Mouse (Mus musculus) adrenal gland, postnatal 10 days (tissue): Measurements from ENCODE around the gene Spocd1. TPM values are rescaled to one million over a fixed set of nuclear protein-coding genes. Genes with fewer than 3 reads are reported as not detected.
A peak's percentile ranks its signal among the peaks of the same experiment; 100 is the strongest.

Experiments used
- DNase-seq: peaks from one replicate; pipeline ENCODE4 v3.0.0; 2021; ENCODE audit warnings: mixed read lengths
- total RNA-seq, 2 experiments: library from RNA; stranded (reverse); gene quantifications; 2 replicates each; pipeline ENCODE4 v1.2.3; 2021

Gene Spocd1
- total RNA-seq, 2 experiments from 2014 or later: 0.15 to 0.30 TPM

- no peak for DNase-seq
Observed at GRCm38 (mm10) chr4:129974285-129974684, 45.2 kb downstream of the Spocd1 start.

DNA sequence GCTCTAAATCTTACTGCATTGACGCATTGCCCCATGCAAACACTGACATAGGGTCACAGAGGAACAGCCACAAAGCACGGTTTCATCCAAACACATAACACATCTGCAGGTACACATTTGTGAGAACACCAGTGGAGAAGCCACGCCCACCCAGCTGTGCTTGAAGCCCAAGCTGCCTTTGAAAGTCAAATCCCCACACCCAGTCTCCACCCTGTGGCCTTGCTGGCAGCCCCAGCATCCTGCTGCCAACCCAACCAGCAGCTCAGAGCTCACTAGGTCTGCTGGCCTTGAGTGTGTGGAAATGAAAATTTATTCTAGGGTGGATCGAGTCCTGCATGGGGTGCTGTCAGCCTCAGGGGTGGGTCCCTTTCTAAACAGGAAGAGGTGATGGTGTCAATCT lies 48.2 kb downstream of the Spocd1 start:
- peak; percentile 67 for DNase-seq

- no peak for DNase-seq
Observed at GRCm38 (mm10) chr4:129978227-129978626, 49.2 kb downstream of the Spocd1 start.

- DNase-seq: no peak
Observed at GRCm38 (mm10) chr4:129978930-129979329, 49.9 kb downstream of the Spocd1 start.

GRCm38 (mm10) chr4:129981657-129982056 lies 52.6 kb downstream of the Spocd1 start:
- DNase-seq: no peak

DNA sequence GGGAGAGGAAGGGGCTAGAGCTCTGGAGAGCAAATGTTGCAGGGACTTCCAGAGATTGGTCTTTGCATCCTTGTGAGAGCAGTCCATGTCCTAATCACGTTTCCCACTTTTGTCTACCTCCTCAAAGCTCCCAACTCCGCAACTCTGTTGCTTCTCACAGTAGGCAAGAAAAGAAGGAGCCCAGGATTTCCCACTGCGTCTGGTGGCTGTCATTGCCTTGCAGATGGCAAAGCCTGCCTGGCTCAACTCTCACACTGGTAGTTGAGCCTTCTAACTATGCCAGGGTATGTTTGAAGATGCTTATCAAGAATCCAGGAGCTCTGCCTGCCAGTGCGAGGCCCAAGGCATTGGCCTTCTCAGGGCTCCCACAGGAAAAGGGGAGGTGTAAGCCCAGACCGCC lies 54.0 kb downstream of the Spocd1 start:
- no peak for DNase-seq

- DNase-seq: peak; percentile 86
Observed at GRCm38 (mm10) chr4:129983764-129984420, 54.8 kb downstream of the Spocd1 start.

- DNase-seq: peak; percentile 55
Observed at GRCm38 (mm10) chr4:129984421-129985061, 55.5 kb downstream of the Spocd1 start, which contains the start of gene Adgrb2. Gene Adgrb2, plus strand, starts transcription at chr4:129984870.

- DNase-seq: peak; percentile 46
Observed at GRCm38 (mm10) chr4:129985161-129985670, 56.2 kb downstream of the Spocd1 start.

DNA sequence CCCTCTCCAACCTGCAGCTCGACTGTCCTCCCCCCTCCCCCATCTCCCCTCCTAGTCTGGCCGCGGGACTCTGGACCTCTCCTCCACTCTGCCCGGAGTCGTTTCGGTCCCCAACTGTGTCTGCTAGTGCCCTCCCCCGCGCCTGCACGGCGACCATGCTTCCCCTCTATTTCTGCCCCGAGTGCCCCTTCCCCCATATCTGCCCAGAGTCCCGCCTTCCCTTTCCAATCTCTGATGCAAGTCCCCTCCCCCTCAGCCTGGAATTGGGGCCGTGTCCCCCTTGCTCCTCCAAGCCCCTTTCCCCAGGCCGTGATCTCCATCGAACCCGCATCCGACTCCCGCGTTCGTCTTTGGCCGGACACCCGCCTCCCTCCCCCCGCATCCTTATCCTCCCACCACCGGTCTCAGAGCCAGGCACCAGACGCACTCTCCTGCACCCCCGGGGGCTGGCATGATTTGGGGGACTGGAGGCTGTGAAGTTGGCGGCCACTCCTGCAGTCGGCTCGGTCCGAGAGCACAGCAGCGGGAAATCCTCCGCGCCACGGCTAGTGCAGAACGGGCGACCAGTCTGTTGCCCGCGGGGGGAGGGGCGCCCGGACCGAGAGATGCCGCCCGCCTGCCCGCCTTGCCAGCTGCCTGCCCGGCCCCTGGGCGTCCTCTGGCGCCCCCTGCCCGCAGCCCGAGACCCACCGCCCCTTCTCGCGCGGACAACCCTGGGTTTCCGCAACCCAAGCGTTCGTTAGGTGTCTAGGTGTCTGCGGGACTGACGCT lies 56.8 kb downstream of the Spocd1 start:
- DNase-seq: peak; percentile 83

DNA sequence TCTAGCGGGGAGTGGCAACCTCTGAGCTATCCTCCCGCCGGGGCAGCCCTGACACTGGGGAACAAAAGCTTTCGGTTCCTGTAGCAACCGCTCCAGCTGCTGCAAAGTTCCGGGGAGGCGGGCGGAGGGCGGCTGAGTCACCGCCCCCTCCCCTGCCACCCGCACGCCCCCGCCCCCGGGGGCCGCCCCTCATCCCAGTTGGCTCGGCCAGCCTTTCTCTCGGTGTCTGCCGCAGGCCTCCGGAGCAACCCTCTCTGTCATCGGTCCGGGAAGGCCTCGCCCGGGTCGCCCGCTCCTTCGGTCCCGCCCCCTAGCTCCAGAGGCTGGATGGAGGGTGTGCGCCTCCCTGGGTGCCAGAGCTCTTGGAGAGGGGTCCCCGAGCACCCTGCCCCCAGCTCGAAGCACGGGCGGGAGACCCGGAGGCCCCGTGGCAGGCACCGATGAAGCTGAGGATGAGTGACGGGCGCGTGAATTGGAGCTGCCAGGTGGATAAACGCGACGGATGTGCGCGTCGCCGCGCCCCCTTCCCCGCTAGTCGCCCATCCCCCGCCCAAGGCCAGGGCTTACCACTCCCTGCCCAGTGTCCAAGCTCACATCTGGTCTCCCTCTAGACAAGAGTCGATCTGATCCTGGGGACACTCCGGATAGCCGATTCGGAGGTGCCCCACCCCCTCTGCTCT lies 58.9 kb downstream of the Spocd1 start:
- peak; percentile 80 for DNase-seq

DNA sequence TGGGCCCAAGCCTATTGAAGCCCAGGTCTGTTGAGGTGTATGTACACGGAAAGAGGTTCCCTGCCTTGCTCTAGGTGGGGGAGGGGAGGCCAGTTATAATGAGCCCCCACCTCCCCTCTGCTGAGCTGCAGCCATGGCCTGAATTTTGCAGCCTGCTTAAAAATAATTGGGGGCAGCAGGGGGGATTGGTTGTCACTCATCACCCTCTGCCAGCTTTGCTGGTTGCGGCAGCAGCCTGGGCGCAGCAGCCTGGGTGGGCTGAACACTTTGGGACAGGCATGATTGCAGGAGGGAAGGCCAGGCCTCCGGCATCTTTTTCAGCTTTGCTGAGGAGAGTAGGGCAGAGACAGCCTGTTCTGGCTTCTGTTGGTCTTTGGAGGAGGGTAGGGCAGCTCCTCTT lies 60.9 kb downstream of the Spocd1 start:
- DNase-seq: no peak

DNA sequence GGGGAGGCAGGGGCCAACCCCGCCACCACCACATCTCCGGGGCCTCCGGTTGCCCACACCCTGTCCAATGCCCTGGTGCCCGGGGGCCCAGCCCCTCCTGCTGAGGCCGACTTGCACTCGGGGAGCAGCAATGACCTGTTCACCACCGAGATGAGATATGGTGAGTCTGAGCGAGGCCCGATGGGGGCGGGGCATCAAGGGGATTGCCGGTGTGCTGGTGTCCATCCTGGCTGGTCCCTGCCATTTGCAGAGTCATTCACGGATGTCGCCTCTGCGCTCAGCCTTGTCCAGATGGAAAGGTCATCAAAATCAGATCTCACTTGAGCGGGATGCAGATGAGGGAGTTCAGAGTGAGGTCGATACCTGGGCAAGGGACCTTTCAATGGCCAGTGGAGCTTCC lies 63.7 kb downstream of the Spocd1 start:
- no peak for DNase-seq

DNA sequence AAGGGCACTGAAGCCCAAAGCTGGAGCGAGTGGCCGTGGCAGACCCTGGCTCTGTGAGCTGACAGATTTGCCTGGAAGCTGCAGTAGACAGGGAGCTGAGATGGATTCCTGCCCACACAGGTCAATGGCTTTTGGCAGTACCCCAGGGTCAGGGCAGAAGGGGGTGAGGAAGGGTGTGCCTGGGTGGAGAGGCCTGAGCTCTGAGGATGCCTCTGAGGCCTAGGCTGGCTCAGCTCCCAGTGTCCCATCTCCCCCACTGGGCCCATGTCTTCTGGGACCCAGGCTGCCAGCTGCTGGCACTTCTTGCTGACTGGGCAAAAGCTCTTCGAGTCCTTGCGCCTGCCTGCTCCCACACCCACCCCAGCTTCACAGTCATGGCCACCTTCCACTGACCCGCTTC lies 64.2 kb downstream of the Spocd1 start:
- peak; percentile 70 for DNase-seq

- peak; percentile 85 for DNase-seq
Observed at GRCm38 (mm10) chr4:129993944-129994695, 65.1 kb downstream of the Spocd1 start.

DNA sequence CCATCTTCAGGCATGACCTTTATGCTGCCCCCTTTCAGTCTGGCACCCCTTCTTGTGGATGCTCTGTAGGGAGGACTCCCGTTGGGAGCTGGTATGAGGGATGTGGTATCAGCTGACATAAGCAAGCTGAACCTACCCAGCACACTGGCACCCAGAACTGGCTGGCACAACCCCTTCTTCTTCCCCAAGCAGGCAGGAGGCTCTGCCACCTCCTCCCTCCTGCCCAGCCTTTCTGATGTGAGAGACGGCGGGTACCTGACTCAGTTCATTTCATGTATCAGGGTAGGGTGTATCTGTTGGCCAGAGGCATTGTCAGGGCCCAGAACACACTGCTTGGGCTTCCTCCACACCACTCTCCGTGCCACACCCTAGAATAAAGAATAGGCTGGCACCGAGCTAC lies 65.7 kb downstream of the Spocd1 start:
- DNase-seq: no peak

DNA sequence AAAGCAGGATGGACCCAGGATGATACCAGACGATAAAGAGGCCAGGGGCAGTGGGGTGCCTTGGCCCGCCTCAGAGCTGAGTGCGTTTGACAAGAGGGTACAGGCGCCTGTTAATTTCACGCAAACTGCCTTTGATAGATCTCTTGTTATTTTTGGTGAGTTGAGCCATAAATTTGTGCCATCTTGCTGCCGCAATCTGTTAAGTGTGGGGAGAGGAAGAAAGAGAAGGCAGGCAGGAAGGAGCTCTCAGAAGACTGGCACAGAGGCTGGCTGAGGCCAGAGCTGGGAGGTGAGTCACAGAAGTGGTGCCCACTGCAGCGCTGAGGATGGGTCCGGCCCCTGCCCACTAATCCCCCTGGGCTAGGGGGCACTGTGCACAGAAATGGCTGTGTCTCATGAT lies 66.2 kb downstream of the Spocd1 start:
- no peak for DNase-seq

- no peak for DNase-seq
Observed at GRCm38 (mm10) chr4:129996015-129996414, 67.0 kb downstream of the Spocd1 start.

DNA sequence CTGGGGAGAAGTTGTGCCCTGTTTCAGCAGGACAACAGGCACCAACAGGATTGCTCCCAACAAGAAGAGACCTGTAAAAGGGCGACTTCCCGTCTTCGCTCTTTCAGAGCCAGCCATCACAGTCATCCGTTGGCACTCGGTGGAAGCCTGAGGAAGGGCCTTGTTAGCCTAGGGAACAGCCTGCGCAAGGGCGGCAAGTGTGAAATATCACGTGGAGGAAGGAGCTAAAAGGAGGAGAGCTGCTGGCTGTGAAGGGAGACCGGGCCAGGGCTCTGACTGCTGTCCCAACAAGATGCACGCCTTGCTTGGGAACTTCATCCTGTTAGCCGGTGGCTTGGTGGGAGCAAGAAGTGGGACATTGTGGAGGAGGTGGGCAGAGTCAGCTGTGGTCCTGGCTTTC lies 69.1 kb downstream of the Spocd1 start:
- DNase-seq: no peak

DNA sequence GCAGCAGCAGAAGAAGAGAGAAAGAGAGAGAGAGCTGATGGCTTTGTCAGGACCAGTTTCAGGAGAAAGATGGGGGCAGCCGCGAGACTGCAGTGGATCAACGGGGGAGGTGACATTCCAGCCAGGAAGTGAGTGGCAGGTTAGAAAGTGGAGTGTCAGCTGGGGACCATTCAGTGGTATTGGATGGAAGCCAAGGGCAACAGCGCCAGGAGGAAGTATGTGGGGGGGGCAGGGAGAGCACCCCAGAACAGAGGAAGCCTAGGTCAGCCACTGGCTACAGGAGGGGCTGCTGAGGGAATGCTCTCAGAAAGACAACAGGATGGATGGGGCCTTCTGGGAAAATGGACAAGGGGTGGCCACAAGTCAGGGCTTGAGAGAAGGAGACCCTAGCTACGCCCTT lies 72.7 kb downstream of the Spocd1 start:
- DNase-seq: no peak

DNA sequence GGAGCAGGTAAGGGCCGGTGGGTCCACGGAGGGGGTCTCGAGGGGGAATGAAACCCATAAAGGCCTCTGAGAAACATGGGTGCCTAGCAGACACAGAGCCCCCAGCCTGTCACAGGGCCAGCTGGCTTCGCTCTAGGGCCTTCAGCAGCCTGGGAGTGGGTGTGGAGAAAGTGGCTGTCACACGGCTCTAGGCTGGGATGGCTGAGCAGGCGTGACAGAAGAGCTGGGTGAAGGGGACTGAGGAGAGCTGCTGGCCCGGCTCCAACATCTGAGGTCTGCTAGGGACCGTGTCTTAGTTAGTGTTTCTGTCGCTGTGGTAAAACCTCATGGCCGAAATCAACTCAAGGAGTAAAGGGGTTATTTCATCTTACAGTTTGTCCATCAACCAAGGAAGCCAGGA lies 73.1 kb downstream of the Spocd1 start:
- DNase-seq: no peak

DNA sequence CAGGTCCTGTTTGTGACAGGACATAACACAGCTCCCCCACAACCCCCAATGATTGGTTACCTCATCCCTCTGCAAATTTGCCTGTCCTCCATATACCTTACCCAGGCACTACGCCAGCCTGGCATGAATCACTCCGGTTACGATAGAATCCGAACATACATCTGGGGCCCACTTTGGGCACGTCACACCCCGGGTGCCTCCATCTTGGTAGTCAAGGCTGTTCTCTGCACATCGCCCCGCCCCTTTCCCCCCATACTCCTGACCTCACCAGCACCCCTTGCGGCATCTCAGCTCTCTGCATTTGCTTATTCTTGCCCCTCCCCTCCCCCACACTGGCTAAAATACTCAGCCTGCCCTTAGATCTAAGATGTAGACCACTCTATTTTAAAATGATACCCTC lies 76.5 kb downstream of the Spocd1 start:
- DNase-seq: no peak
